Mouse (Mus musculus) embryonic fibroblast, embryonic 13.5 days (primary cell): Measurements from ENCODE around the gene Sgms2.

Experiments
- CTCF ChIP-seq: IDR thresholded peaks from 2 replicates; pipeline ENCODE4 v1.5.1; 2011; ENCODE audit warnings: mild to moderate bottlenecking, control low read depth, low read length, moderate library complexity, borderline replicate concordance; ENCODE audit not compliant: insufficient read depth
- POLR2A ChIP-seq: IDR thresholded peaks from 2 replicates; pipeline ENCODE4 v1.6.1; 2011; ENCODE audit warnings: low read depth, mild to moderate bottlenecking, control low read depth, low read length, moderate library complexity

DNA sequence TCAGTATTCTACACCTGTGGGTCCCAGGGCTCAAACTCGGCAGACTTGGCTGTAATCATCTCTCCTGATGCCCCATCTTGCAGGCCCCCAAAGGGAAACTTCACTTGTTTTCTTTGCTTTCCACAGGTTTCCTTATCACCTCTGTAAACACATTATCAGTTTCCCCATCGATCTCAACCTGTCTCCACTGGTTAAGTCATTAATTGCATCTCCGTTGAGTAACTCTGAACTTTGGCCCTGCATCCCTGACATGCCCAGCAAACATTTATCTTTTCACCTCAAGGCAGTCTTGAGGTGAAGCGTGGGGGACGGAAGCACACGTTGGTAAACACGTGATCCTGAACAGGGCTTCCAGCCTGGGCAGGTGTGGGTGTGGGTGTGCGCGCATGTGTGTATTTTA is 178.9 kb downstream of the Sgms2 start:
- TF ChIP-seq POLR2A (no peak), CTCF (no peak)
